Mouse (Mus musculus) bone marrow macrophage, adult 2 months (primary cell): ENCODE measurements around the gene Serpinb9e. TPM values are rescaled to one million over a fixed set of nuclear protein-coding genes. Genes with fewer than 3 reads are reported as not detected.
"Not testable (repeated sequence)": the region's sequence is repeated elsewhere in the genome, so short reads cannot be mapped to it uniquely, and the experiment has no call there.

Experiments used
- H3K27ac ChIP-seq: 2 replicates; pipeline ENCODE4 v1.5.1; 2012; ENCODE audit warnings: low read depth, low read length; ENCODE audit not compliant: insufficient read depth
- H3K4me1 ChIP-seq: 2 replicates; pipeline ENCODE4 v1.6.1; 2012; ENCODE audit warnings: low read length; ENCODE audit not compliant: control insufficient read depth, insufficient read depth
- H3K4me3 ChIP-seq: 2 replicates; pipeline ENCODE4 v1.5.1; 2012; ENCODE audit warnings: mild to moderate bottlenecking, low read length, moderate library complexity; ENCODE audit not compliant: insufficient read depth
- CTCF ChIP-seq: IDR thresholded peaks from 2 replicates; pipeline ENCODE4 v1.5.1; 2012; ENCODE audit warnings: low read depth, mild to moderate bottlenecking, low read length, moderate library complexity
- POLR2A ChIP-seq: IDR thresholded peaks from 2 replicates; pipeline ENCODE4 v1.6.1; 2012; ENCODE audit warnings: mild to moderate bottlenecking, low read depth, low read length, borderline replicate concordance
- polyA plus RNA-seq: library from polyadenylated mRNA; stranded (reverse); fragments of >200 nt; gene quantifications from 2 replicates; pipeline ENCODE4 v1.2.4, GENCODE M21; 2012; ENCODE audit not compliant: missing spikeins, insufficient read depth, insufficient read length

Serpinb9e gene
- not detected in 2 replicates for polyA plus RNA-seq

DNA sequence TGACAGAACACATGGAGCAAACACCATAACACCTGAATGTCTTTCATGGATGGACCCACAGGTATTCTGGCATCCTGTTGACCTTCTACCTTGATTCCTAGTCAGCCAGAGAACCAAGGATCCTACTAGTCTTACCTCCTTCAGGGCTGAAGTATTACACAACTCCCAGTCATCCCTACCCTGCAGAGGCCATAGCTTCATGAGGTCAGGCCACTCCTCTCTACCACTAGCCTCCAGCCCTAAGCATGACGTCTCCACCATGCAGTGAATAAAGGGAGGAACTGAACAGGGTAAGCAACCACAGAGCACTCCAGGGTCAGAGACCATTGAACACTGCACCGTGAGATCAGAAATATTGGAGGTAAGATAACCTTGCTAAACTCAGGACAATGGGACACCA, at the start of gene Serpinb9e:
Serpinb9e (plus strand) TSS at position 301 of the 400 bp plus-strand sequence.
- H3K4me3 ChIP-seq, H3K27ac ChIP-seq, H3K4me1 ChIP-seq: not testable (repeated sequence)

DNA sequence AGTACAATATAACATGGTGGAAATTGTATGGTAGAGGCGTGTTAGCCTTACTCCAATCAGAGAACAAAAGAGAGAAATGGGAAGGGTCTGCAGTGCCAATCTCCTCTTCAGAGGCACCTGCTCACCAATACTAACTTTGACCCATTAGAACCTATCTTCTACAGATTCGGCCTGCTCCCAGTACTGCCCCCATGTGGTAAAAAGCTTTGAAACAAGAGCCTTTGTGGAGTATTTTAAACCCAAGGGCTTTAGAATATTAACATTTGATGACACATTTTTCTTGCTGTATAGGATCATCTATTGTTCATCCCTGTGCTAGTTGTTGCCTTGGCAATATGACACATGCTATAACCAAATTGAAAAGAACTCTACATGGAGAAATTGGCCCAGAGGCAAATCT, 49.7 kb upstream of the Serpinb9e start:
- Histone ChIP-seq H3K4me1 (no peaks in the 10 kb centered on the region), H3K27ac (no peak overlapping the region), H3K4me3 (no peak overlapping the region)
- no peak for TF ChIP-seq POLR2A
- no peak for TF ChIP-seq CTCF

DNA sequence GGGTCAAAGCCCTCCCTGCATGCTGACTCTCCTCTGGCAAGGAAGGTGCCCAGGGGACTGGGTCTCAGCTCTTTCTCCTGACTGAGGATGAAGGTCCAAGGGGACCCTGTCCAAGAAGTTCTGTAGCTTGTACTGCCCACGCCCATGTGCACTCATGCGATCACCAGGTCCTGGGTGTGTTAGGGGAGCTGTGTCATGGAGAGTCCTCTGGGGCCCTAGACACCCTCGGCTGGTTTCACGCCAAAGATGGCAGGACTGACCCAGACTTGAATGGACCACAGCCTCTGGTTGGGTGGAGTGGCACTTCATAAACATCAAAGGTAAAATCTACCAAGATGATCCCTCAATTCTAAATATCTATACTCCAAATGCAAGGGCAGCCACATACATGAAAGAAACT, 59.2 kb downstream of the Serpinb9e start:
- not testable (repeated sequence) for H3K27ac ChIP-seq, H3K4me1 ChIP-seq, H3K4me3 ChIP-seq

Other genes with a start within 250 kb of the Serpinb9e start
- 6.6 and 7.4 TPM in 2 replicates for gene Serpinb9, start 246.4 kb upstream of the Serpinb9e start, polyA plus RNA-seq
- gene Serpinb9b, start 222.2 kb upstream of the Serpinb9e start, polyA plus RNA-seq, result 0.44 TPM in 1 of 2 replicates, not detected in the other
- 0.60 TPM in 1 of 2 replicates, not detected in the other for gene Serpinb1b, start 171.0 kb upstream of the Serpinb9e start, polyA plus RNA-seq
- gene Serpinb9c, start 89.9 kb upstream of the Serpinb9e start, polyA plus RNA-seq, result not detected in 2 replicates
- gene Serpinb9d, start 56.7 kb upstream of the Serpinb9e start, polyA plus RNA-seq, result not detected in 2 replicates
- not detected in 2 replicates for gene Serpinb9f, start 74.5 kb downstream of the Serpinb9e start, polyA plus RNA-seq
- gene Gm11397, start 146.1 kb downstream of the Serpinb9e start, polyA plus RNA-seq, result not detected in 2 replicates
- gene Serpinb9g, start 235.2 kb downstream of the Serpinb9e start, polyA plus RNA-seq, result not detected in 2 replicates